Mouse (Mus musculus) thymus, postnatal 36 days (tissue): ENCODE data around the gene Ndufs7.

Experiments used
- DNase-seq, 2 experiments: peaks; one replicate each; pipeline ENCODE4 v3.0.0; 2022; ENCODE audit warnings: mixed read lengths in 2 of 2

Ndufs7 gene

DNA sequence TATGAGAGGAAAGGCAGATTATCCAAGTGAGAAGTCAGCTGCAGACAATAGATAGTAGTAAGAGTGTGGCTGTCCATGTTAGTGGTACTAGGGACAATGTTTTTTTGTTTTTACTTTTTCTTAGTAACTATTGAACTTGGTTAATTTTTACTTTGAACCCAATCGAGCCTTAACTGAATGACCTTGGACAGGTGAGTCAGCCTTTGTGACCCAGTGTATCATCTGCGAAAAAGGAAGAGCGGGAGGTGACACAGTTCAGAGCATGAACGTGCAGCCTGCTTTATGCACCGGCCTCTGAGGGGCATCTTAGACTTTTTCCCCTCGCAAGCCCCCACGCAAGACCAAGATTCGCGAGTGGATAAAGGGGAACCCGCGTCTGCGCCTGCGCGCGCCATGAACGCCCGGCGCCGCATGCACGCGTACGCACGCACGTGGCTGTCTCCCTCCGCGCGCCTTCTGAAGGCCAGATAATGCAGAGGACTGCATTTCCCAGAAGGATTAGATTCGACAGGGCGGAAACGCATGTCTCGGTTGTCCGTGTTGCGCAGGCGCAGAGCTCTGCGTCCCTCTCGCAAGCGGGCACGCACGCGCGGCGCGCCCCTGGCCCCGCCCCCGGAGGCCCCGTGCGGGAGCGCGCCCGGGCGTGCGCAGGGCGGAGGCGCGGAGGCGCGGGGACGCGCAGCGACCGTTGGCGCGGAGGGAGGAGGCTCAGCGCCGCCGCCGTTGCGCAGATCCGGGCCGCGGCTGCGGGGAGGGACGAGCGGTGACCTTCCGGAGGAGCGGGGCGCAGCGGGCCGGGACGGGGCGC, 15.6 kb downstream of the Ndufs7 start:
- DNase-seq = peak; percentile 98 to 99

DNA sequence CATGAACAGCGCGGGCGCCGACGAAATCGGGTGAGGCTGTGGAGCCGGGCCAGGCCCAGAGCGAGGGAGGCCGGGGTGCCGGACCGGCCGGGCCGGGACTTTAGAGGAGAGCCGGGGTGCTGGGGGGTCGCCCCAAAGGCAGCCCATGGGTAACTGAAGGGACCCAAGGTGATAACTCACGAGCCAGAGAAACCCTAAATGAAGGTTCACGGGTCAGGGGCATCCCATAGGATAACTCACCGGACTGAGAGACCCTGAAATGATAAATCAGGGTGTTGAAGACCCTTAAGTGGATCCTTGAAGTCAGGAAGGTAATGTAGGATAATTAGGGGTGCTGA, 16.2 kb downstream of the Ndufs7 start:
- DNase-seq = no peak

GRCm38 (mm10) chr10:80270099-80270498, 21.2 kb downstream of the Ndufs7 start:
- no peak for DNase-seq

DNA sequence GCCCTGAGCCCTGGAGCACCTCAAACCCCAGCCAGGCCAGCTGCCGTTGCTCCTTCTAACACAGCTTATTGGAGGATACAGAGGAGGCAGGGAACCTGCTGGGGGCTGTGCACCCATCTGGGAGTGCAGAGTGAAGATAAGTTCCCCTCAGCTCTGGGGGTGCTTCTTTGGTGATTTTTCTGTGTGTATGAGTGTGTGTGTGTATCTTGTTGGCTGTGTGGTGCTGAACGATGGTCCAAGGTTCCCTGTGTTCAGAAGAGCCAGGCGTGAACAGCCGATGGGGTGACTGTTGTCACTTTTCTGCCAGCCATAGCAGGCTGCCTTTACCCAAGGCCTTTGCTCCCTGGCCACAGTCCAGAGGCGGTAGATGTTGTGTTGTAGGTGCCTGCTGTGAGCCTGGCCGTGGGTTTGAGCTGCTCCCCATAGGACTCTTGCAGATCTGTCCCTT, 21.8 kb downstream of the Ndufs7 start:
- no peak for DNase-seq

GRCm38 (mm10) chr10:80271186-80271843, 22.4 kb downstream of the Ndufs7 start:
- DNase-seq = no peak

GRCm38 (mm10) chr10:80271870-80272585, 23.1 kb downstream of the Ndufs7 start:
- no peak for DNase-seq

- DNase-seq = no peak
Observed at GRCm38 (mm10) chr10:80273847-80274246, 24.9 kb downstream of the Ndufs7 start.

DNA sequence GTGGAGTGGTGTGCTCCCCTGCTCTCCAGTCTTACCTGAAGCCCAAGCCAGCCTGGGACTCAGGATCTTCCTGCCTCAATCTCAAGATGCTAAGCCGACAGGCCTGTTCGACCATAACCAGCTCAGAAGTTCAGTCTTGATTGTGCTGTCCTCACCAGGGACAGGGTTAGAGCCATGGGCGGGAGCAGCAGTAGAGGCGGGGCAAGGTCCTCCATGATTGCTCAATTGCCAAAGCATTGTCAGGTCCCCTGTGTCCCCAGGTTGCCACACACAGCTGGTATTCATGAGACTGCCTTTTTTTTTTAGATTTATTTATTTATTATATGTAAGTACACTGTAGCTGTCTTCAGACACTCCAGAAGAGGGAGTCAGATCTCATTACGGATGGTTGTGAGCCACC, 27.3 kb downstream of the Ndufs7 start:
- no peak for DNase-seq

DNA sequence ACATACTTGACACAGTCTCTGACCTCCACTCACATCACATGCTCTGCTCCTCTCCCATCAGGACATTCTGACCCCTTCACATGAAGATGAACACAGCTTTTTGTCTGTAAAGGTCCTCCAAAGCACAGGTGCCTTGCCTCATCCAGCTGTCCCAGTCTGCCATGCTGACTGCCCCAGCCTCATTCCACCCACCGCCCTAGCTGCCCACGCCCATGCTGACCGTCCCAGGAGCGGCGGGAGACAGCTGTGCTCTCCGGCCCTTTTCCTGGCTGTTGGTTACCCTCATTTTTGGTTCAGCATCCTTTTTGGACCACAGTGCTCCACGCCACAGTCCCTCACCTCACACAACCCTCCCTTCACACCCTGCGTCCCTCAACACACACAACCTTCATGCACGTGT, 29.5 kb downstream of the Ndufs7 start:
- no peak for DNase-seq

DNA sequence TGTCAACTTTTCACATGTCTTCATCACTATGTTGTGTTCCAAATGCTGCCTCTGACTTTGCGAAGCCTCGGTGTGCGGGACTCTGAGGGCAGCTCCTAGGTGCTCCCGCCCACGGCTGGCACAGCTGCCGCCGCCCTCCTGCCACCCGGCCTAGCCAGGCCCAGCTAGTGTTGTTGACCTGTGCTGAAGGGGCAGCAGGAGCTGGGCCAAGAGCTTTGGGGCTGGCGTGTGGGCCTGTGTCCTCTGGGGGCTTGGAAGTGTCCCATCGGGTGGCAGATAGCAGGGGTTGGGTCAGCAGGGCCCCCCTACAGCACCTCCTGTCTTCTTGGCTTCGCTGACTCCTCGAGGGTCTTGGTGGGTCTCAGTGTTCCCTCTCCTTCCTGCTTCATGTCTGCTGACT, 30.4 kb downstream of the Ndufs7 start:
- no peak for DNase-seq

DNA sequence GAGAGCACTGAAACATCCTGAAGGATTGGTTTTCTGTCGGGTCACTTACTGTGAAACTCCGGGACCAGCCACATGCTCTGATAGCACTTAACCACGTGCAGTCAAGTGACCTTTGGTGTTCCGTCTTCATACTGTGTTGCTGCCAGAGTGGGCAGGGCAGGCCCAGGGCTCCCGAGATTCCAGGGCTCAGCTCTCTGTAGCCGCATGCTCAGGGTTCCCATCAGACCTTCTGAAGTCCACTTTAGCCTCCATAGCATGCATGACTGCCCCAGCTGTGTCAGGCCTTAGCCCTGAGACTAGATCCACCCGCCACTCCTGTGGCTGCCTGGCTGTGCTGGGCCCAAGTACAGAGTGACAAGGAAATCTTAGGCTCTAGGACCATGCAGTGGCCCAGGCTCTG, 32.4 kb downstream of the Ndufs7 start:
- no peak for DNase-seq

DNA sequence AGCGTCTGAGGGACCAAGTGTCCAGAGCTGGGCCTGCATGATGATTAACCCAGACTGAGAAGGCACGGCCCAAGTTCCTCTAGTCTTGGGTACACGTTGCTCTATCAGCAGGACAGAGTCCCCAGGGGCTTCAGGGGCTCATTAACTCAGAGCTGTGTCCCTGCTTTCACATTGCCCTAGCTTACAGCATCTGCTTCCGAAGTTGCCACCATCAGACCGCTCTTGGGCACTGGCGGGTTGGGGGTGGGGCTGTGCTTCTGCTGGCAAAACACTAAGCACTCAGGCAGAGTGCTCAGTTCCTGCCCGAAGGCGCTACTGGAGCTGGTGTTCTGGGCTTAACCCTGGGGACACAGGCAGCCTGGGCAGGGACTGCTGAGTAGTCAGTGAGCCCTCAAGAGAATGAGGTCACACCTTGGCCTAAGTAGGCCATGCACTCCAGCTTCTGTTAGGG, 33.0 kb downstream of the Ndufs7 start:
- no peak for DNase-seq

GRCm38 (mm10) chr10:80282481-80283441, 33.8 kb downstream of the Ndufs7 start:
- DNase-seq = no peak

GRCm38 (mm10) chr10:80285222-80286070, 36.5 kb downstream of the Ndufs7 start:
- no peak for DNase-seq

DNA sequence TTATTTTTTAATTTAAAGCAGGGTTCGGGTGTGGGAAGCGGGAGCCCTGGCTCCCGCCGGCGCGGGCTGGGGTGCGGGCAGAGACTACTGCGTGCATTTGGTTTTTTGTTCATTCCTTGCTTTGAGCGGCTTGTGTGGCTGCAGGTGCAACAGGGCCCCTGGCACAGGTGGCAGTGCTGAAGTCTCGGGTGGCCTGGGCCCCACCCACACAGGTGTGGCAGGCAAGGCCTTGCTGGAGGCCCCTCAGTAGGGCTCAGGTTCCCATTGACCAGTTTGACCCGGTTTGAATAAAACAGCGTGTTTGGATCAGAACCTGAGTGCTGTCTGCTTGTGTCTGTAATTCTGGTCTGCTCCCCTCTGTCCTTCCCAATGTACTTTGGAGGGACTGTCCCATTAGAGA, 39.2 kb downstream of the Ndufs7 start:
- no peak for DNase-seq

DNA sequence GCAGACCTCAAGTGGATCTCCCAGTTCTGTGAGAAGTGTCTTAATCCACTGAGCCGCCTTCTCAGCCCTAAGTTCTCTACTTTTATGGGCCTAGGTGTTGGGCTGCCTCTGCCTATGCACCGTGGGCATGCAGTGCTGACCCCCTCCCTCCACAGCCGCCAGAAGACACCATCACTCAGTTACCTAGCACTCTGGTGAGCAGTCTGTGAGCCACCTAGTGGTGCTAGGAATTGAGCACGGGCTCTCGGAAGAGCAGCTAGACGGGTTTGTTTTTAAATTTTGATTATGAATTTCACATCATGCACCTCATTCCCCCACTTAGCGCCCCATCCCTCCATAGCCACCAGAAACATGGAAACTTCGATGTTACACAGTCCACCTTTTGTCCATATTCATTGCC, 39.7 kb downstream of the Ndufs7 start:
- no peak for DNase-seq

DNA sequence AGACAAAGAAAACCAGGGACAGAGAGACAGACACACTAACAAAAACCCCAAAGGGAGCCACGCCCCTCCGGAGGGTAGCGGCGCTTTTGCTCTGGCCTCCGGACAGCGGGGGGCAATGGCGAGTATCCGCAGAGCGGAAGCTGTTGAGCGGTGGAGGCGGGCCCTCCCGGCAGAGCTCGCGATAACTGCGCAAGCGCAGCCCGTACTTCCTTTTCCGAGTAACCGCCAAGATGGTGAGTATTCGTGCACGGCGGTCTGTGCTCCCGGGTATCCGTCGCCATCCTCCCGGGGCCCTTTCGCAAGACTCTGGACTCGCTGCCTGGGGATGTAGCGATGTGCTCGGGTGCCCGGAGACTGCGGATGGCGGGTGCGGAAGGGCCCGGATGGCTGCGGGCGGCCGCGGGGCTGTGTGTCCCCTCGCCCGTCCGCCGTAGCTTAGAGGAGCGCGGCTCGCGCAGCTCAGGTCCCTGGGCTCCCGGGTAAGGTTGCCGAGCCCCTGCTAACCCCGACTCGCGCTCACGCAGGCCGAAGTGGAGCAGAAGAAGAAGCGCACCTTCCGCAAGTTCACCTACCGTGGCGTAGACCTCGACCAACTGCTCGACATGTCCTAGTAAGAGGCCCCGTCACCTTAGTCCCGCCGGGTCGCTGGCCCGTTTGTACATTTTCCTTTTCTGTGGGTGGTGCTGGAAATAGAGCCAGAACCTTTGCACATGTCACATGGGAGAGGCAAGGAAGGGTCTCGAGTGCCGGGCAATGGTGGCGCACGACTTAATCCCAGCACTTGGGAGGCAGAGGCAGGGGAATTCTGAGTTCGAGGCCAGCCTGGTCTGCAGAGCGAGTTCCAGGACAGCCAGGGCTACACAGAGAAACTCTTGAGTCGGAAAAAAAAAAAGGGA, 43.6 kb downstream of the Ndufs7 start, which contains the start of gene Rps15:
Gene Rps15 (plus strand): TSS at position 203 of the 896 bp plus-strand sequence.
- peak; percentile 93 to 95 for DNase-seq

DNA sequence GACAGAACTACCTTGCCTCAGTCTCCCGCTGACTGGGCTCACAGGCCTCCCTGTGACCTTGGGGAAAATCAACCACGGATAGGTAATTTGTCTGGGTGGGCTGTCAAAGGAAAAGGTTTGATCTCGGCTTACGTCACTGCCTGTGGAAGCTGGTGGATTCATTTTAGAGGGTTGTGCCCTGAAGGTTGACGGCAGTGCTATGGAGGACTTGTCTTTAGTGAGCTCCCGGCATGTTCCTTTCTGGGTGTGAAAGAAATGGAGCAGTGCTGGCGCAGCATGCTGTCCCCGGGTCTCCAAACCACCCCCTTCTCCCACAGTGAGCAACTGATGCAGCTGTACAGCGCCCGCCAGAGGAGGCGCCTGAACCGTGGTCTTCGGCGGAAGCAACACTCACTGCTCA, 44.4 kb downstream of the Ndufs7 start:
- DNase-seq = no peak

DNA sequence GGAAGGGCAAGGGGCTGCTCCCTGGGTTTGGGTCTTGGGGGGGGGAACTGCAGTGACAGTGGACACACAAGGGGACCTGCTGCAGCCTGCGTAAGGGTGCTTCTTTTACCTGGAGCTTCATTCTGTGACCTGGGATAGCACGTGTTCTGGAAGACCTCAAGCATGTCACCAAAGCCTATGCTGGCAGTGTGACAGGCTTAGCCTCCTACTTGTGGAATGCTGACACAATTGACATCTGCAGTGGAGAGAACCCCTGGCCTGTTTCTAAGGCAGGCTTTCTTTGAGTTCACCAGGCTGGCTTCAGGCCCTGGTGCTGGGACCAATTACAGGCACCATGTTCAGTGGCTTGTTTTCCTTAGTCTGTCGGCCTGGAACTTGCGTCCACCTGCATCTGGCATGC, 45.4 kb downstream of the Ndufs7 start:
- DNase-seq = no peak

DNA sequence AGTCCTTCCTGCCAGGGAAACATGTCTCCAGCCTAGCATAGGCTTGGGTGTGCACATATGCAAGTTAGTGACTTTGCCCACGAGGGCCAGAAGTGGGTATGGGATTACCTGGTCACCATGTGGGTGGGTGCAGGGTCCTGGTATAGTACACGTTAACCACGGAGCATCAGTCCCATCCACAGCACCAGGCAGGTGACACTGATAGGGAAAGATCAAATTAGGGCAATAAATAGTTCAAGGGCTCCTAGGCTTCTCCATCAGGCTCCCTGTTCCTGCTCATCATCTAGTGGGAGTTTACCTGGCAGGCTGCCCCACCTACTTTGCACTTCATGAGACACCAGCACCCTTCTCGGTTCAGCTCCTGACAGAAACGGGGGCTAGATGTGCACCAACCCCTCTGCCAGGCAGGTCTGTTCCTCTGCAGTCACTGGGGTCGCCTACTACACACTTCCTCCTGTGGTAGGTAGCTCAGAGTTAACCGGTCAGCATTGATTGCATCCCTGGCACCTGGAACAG, 45.9 kb downstream of the Ndufs7 start:
- no peak for DNase-seq
